Mouse (Mus musculus): ENCODE data around the gene Rnf135.
"Not testable (repeated sequence)": the region's sequence is repeated elsewhere in the genome, so short reads cannot be mapped to it uniquely, and the experiment has no call there.

Rnf135 gene

DNA sequence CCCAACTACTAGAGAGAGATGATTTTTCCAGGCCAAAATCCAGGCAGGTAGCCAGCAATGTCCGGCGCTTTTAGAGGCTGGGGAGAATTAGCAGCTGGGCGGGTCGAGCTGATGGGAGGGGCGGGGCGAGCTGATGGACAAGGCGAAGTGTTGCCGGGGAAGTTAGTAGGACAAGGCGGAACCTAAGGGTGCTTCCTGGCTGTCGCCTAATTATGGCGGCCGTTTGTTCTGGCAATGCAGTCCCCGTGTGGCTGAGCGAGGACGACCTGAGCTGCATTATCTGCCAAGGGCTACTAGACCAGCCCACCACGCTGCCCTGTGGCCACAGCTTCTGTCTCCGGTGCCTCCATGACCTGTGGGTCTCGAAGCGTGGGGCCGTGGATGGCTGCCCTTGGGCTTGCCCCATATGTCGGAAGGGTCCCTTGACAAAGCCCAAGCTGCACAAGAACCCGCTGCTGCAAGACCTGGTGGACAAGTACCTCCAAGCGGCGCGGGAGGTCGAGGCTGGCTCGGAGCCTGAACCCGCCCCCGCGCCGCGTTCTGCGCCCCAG is at the start of gene Rnf135:
TSS of gene Rnf135 (plus strand) at position 147 of the 551 bp plus-strand sequence.
- peak; percentile 98 for DNase-seq (ENCODE audit: low read depth, low spot score)

DNA sequence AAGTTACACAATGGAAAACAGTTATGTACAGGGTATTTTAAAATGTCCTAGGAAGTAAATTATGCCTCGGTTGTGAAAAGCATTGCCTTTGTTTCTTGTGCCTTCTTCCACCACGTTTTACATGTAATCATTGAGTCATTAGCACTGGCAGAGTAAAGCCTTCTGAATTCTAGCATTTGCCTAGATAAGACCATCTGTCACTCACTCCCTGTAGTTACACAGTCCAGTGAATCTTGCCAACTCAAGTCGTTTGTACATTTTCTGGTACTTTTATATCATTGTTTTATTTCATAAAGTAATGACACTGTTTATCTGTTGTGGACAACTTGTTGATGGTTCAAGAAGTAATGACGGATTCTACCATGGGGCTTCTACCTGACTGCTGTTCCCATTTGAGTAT is 48.9 kb upstream of the Rnf135 start:
- no peak for DNase-seq (ENCODE audit: low read depth, low spot score)

DNA sequence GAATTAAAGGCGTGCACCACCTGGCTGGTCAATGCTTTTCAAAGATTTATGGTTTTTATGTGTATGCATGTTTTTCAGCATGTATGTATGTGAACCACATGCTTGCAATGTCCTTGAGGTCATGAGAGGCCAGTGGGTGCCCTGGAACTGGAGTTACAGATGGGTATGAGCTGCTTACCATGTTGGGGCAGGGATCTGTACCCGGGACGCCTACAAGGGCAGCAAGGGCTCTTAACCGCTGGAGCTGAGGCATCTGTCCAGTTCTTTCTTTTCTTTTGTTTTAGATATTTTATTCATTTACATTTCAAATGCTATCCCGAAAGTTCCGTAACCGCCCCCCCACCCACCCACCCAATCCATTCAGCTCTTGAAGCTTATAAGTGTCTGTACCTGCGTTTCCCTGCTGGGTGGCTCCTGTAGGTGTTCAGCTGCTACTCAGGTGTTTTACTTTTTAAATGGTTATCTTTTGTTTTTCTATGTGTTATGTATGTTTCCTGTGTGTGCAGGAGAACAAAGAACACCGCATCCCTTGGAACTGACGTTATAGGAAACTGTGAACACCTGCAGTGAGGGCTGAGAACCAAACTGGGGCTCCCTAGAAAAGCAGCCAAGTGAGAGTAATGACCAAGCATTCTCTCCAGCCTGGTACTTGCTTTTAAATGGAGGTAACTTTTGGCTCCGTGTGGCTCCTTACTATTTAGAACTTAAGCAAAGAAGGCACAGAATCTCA is 47.5 kb upstream of the Rnf135 start:
- DNase-seq (ENCODE audit: low read depth, low spot score), result no peak

DNA sequence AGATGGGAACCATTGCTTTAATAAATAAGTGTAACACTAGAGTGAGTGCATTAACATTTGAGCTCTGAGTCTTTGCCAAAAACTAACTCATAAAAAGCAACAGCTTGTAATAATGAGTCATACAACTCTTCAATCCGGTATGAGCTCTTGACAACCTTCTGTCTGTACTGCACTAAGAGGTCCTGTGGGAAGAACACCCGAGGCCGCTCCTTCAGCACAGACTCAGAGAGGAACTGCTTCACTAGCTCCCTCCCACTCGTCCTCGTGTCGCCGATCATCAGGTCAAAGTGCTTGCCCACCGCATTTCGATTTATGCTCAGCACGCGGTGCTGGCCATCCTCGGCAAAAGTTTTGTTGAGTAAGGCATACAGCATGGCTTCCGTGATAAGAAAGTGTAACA is 46.9 kb upstream of the Rnf135 start:
- peak; percentile 50 for DNase-seq (ENCODE audit: low read depth, low spot score)

DNA sequence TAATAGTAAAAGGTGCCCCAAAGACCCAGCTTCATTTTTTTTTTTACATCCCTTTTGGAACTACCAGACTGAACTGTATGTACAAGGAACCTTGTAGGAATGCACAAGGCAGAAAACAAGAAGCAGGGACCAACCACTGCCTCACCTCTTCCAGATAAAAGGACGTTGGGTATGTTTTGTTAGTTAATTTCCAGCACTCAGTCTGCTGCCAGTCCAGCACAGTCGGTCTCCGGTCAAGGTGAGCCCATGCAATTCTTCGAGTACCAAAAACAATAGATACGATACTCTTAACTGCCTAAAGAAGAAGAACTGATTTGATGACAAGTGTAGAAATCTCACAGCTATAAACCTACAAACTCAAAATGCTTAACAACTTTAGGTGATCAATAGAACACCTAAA is 45.9 kb upstream of the Rnf135 start:
- no peak for DNase-seq (ENCODE audit: low read depth, low spot score)

DNA sequence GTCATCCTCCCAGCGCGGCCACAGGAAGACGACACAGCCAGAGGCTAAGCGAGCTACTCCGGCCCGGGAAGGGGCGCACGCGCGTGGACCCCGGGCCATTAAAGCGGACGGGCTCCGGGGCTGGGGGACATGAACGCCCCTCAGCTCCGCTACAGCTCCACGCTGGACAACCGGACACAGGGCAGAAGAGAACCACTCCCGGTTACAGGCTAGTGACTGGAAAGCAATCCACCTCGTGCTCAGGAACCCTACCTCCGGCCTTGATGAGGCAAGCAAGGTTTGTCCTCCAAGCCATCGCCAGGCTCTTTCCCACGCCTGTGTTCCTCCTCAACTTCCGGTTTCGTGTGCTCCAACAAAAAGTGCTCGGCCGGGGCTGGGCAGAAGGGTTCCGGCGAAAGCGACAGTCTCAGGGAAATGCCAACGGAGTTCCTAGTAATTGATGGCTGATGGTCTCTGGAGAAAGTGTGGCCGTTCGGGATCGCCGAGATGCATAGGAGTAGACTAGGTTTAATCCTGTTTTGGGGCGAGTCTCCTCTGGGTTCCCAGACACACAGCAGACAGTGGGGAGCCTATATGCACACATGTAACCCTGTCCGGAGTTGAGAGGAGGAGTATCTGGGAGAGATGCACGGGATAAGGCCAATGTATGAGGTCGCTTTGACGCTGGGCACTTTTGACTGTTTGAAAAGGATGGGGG is 41.7 kb upstream of the Rnf135 start, which contains the start of gene Tefm:
TSS of gene Tefm (minus strand) at position 351 of the 697 bp plus-strand sequence.
- peak; percentile 93 for DNase-seq (ENCODE audit: low read depth, low spot score)

DNA sequence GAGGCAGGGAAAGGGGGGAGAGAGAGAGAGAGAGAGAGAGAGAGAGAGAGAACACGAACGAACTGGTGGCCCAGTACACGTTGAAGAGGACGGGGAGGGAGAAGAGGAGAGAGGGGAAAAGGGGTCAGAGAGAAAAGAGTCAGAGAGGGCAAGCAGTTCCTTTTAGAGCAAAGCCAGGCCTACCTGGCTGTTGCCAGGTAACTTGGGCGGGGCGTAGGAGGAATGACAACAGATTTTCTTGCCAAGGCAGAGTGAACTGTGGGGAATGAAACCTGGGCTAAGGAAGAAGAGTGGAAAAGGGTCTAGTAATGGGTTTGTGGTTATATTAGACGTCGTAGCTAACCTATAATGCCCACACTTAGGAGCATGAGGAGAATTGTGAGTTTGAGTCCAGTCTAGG is 40.8 kb upstream of the Rnf135 start:
- DNase-seq (ENCODE audit: low read depth, low spot score), result no peak

DNA sequence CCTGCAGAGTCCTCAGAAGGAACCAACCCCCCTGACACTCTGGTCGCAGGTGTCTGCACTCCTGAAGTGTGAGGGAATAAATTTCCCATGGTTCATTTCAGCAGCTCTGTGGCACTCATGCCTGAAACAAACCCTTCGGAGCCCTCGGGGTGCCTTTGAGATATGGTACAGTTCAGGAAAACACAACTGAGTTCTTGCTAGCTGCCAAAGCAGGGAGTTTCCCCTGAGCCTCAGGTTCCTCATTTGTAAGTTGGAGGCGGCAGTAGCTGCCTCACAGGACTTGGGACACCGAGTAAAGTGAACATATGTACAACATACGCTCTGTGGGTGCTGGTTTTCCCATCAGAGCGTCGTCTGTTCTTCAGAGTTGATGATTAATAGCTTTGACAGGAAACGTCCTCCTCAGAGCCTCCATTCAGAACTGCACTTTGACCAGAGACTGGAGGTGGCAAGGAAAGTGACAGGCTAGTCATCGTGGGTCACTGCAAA is 37.8 kb upstream of the Rnf135 start:
- no peak for DNase-seq (ENCODE audit: low read depth, low spot score)

DNA sequence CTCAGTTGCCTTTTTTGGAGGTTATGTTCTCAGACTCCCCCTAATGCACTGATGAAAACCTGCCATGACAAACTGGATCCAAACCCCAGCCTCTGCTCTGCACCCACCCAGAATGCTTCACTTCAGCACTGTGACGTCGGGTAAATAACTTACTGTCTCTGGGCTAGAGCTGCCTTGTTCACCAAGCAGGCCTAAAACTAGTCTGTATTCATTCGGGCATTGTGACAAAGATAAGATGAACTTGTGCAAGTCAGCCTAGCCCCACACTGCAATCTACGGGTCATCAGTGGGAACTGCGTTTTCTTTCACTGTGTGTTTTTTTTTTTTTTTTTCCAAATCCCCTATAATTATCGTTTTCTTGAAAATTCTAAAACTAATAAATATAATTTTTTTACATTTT is 35.9 kb upstream of the Rnf135 start:
- DNase-seq (ENCODE audit: low read depth, low spot score), result peak; percentile 47

DNA sequence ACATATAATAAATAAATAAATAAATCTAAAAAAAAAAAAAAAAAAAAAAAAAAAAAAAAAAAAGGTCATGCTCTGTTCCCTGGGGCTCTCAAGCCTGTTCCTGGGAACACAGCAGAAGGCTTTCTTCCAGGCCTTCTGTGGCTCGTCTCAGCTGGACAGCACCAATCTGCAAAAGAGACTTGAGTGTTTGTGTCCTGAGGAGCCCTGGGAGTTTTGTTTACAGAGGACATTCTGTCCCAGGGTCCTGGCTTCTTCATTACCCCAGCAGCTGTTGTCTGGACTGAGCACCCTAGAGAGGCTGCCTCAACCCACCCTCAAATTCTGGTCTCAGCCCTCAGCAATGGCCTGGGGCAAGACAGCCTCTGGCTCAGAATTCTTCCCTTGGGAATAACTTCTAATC is 35.3 kb upstream of the Rnf135 start:
- DNase-seq (ENCODE audit: low read depth, low spot score), result no peak

DNA sequence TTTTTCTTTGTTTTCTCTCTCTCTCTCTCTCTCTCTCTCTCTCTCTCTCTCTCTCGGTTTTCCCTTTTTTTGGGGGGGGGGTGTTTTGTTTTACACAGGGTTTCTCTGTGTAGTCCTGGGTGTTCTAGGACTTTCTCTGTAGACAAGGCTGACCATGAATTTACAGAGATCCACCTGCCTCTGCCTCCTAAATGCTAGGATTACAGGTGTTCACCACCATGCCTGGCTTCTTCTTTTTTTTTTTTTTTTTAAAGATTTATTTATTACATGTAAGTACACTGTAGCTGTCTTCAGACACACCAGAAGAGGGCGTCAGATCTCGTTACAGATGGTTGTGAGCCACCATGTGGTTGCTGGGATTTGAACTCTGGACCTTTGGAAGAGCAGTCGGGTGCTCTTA is 34.7 kb upstream of the Rnf135 start:
- DNase-seq (ENCODE audit: low read depth, low spot score), result not testable (repeated sequence)

DNA sequence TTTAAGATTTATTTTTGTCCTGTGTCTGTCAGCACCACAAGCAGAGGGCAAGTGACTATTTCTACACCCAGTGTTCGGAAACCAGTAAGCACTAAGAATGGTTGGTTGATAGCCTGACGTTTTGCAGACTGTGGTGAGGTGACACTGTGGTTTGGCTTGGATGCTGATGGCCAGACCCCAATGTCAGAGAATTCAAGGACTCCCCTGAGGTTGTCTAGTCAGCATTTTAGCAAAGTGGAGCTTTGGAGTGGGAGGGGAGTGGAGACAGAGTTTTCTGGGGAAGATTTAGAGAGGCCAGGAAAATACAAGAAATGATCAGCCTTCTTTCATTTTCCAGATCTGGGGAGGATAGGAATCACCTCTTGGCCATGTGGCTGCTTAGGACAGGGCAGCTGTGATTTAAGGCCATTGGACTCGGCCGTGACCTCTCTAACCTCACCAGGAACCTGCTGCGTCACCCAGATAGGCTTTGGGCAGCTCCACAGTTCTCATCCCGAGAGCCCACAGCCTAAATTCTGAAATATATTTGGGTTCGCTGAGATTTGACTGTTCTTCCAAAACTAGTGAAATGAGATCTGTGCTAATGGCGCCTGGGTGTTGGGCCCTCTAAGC is 34.1 kb upstream of the Rnf135 start:
- DNase-seq (ENCODE audit: low read depth, low spot score), result no peak

DNA sequence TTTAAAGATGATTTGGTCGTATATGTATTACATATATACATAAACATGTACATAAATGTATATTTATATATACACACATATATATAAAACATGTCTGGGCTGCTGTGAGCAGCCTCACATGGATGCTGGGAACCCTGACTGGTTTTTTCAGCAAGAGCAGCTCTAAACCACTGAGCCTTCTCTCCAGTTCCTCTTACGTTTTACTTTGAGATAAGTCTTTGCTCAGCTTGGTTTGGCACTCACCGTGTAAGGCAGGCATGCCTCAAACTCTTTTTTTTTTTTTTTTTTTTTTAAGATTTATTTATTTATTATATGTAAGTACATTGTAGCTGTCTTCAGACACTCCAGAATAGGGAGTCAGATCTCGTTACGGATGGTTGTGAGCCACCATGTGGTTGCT is 33.1 kb upstream of the Rnf135 start:
- DNase-seq (ENCODE audit: low read depth, low spot score), result no peak

DNA sequence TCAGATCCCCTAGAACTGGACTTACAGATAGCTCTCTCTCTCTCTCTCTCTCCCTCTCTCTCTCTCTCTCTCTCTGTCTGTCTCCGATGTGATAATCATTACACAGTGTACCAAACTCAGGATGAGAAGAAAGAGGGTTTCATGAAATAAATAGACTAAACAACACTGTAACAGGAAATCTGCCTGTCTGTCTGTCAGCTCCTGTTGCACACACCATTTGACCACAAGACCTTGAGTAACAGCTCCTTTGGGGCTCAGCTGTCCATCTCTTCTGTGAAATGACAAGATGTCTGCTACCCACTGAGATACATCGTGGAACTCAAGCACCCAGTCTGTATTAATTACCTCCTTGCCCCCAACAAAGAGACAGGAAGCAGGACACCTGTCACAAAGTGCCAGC is 32.1 kb upstream of the Rnf135 start:
- DNase-seq (ENCODE audit: low read depth, low spot score), result no peak

DNA sequence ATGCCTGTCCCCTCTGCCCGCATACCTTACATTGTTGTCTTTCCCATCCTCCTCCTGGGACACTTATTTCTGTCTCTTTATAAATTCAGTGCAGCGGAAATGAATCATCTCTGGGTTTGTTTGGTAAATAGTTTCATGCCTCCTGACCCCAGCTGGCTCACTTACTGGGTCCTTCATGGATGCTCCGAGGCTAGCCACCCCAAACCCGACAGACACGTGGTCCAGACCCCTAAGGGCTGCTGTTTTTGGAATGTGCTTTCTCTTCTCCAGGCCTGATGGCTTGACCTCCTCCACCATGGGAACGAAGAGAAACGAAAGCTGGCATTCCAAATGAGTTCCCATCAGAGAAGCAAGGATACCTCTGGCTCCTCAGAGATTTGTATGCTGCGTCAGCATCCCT is 31.3 kb upstream of the Rnf135 start:
- peak; percentile 48 for DNase-seq (ENCODE audit: low read depth, low spot score)

DNA sequence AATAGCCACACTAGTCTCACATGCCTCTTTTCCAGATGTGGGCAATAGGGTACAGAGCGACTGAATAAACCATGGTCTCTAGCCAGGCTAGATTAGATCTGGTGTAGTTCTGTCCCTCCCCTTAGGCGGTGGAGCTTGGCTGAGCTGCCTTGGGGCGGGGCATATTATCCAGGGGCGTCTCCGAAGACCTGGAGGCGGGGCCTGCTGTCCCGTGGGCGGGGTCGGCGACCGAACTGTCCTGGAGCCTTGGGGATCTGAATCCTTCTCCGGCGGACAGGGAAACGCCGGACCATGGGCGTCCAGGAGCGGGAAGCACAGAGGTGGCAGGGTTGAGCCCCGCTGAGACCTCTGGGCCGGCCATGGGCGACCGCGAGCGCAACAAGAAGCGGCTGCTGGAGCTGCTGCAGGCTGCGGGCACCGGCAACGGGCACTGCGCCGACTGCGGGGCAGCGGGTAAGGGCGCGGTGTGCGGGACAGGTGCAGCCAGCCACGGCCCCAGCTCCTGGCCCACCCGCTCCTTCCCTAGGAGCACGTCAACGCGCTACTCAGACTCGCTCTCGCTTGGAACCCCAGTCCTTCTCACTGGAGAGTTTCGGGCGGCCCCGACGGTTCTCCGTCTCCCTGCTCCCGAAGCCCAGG is 29.7 kb upstream of the Rnf135 start, which contains the start of gene Adap2:
TSS of gene Adap2 (plus strand) at position 249 of the 639 bp plus-strand sequence.
- no peak for DNase-seq (ENCODE audit: low read depth, low spot score)

DNA sequence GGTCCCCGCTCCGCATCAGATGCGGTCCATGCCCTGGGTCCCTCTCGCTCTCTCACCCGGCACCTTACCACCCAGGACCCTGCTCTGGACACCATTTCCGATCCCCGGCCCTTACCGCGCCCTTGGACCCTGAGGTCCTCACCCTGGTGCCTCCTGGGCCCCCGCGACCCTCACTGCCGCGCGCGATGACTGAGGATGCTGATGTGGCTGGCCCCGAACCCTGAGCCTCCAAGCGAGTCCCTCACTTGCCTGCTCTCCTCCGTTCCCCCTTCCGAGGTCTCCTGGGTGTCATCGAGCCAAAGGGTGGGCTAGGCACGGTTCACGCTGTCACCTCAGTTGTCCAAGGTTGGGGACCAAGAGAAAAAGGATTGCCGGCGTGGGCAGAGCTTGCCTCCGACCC is 29.1 kb upstream of the Rnf135 start:
- no peak for DNase-seq (ENCODE audit: low read depth, low spot score)

DNA sequence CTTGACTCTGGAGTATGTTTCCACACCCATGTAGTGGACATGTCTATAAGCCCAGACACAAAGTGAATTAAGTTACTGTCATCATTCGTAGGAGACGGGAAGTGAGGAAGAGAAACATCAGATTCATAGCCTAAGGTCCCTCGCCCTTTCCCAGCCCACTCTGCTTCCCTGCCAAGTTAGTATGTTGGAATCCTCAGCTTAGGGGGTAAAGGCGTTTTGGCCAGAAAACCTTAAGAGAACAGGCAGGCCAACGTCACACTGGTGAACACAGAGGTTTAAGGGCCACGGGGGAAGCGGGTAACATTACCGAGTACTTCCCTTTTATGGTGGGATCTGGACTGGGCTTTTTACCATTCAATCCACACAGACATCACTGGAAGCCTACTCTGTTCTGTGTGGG is 28.1 kb upstream of the Rnf135 start:
- DNase-seq (ENCODE audit: low read depth, low spot score), result no peak

DNA sequence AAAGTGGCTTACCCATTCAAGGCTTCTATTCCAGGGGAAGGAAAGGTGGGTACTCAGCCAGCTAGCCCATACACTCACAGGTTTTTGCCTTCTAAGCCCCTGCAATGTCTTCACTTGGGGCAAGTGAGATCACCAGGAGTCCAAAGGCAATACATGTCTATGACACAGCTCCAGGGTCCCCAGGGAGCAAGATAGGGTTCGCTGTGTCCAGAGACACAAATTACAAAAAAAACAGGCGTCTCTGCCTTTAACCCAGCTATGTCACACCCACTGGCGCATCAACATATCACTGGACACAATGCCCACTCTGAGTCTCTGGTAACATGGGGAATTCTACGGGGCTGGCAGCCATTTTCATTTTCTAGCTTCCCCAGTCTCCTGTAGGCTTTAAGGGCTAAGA is 27.7 kb upstream of the Rnf135 start:
- no peak for DNase-seq (ENCODE audit: low read depth, low spot score)

DNA sequence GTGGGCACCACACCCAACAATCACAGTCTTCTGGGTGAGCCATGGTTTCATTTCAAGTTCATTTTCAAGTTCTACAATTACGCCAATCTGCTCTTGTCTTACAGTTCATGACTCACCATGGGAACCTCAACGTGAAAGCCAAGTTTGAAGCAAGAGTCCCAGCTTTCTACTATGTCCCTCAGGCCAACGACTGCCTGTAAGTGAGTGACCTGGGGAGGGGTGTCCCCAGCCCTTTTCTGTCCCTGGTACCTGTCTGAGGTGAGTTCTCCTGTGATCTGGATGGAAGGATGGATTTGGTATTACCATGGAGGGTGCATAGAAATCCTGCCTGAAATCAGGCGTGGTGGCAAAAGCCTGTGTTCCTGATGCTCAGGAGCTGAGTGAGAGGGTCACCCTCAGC is 26.8 kb upstream of the Rnf135 start:
- no peak for DNase-seq (ENCODE audit: low read depth, low spot score)

DNA sequence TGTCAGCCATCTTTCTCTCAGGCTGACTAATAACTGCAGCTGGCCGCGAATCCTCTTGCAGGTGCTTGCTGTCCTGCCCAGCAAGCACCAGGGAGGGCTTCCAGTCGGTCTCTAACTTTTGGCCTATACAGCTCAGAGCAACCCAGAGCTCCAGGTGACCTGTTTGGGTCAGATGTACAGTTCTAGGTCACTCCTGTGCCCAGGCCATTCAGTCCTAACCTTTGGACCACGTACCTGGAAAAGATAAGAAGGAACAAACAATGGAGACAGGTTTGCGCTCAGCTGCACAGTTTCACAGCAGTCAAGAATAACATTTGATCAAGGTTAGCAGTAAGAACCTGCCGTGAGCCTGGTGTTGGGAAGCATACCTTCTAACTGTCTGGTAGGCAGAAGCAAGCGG is 24.6 kb upstream of the Rnf135 start:
- no peak for DNase-seq (ENCODE audit: low read depth, low spot score)

DNA sequence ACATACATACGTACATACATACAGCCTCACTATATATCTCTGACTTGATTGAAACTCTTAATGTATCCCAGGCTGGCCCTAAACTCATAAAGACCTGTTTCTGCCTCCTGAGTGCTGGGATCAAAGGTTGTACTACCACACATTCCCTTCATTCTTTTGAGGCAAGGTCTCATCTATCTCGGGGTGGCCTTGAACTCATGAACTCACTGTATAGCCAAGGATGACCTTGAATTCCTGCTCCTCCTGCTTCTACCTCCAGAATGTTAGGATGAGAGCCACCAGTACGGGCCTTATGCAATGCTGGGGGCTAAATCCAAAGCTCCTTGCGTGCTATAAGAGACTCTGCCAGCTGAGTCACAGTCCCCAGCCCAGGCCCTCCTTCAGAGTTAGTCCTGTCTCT is 22.6 kb upstream of the Rnf135 start:
- DNase-seq (ENCODE audit: low read depth, low spot score), result no peak

Measured in 3T3-L1 (cell line).